Mouse (Mus musculus): ENCODE results near the gene Trim45.

- TF ChIP-seq CTCF (IDR thresholded peaks at IDR 0.05; ENCODE audit: borderline replicate concordance, insufficient read depth, low read length) (no peak), POLR2A (IDR thresholded peaks at IDR 0.05; ENCODE audit: low read depth, low read length) (no peak)
These were observed 40.0 kb upstream of the Trim45 start for GRCm38 (mm10) chr3:100881843-100882634.

Measured in embryonic fibroblast, embryonic 13.5 days (primary cell).